Mouse (Mus musculus) ES-E14 (cell line): ENCODE measurements around the gene Gm6993. TPM values are rescaled to one million over a fixed set of nuclear protein-coding genes. Genes with fewer than 3 reads are reported as not detected.

ENCODE experiments used
- DNase-seq: peaks from one replicate; pipeline ENCODE4 v3.0.0-alpha.2; 2013; ENCODE audit warnings: low read depth, low spot score
- H3K27ac ChIP-seq: 2 replicates; pipeline ENCODE4 v1.5.1; 2012; ENCODE audit warnings: low read depth, mild to moderate bottlenecking, low read length, moderate library complexity, mixed read lengths; ENCODE audit not compliant: poor library complexity, insufficient read depth, severe bottlenecking
- H3K36me3 ChIP-seq: 2 replicates; pipeline ENCODE4 v1.6.1; 2012; ENCODE audit warnings: mild to moderate bottlenecking, low read length, moderate library complexity, mixed read lengths; ENCODE audit not compliant: control insufficient read depth, poor library complexity, insufficient read depth, severe bottlenecking
- H3K4me1 ChIP-seq, 2 experiments: fragments of 150-350 bp in 1 of 2; sonication (generic) in 1 of 2; 2 replicates each; pipeline ENCODE4 v1.6.1; 2012; ENCODE audit warnings: low read length in 2 of 2, mild to moderate bottlenecking in 1 of 2, mixed read lengths in 1 of 2; ENCODE audit not compliant: control insufficient read depth in 2 of 2, insufficient read depth in 2 of 2, poor library complexity in 1 of 2
- H3K4me3 ChIP-seq, 2 experiments: fragments of 150-350 bp in 1 of 2; sonication (generic) in 1 of 2; 2 replicates each; pipeline ENCODE4 v1.5.1; 2012; ENCODE audit warnings: low read length in 2 of 2, low read depth in 1 of 2, mild to moderate bottlenecking in 1 of 2, mixed read lengths in 1 of 2; ENCODE audit not compliant: insufficient read depth in 1 of 2, poor library complexity in 1 of 2, severe bottlenecking in 1 of 2
- H3K9ac ChIP-seq: 2 replicates; pipeline ENCODE4 v1.6.1; 2012; ENCODE audit warnings: low read depth, mild to moderate bottlenecking, low read length, mixed read lengths; ENCODE audit not compliant: poor library complexity, insufficient read depth, severe bottlenecking
- H3K9me3 ChIP-seq: fragments of 150-350 bp; sonication (generic); 2 replicates; pipeline ENCODE4 v1.6.1; 2012; ENCODE audit warnings: low read depth, mild to moderate bottlenecking, low read length; ENCODE audit not compliant: control insufficient read depth, insufficient read depth
- CHD2 ChIP-seq: IDR thresholded peaks from 2 replicates; pipeline ENCODE4 v1.6.1; 2014; ENCODE audit warnings: mild to moderate bottlenecking, low read depth, low read length, inconsistent platforms
- HCFC1 ChIP-seq: IDR thresholded peaks from 2 replicates; pipeline ENCODE4 v1.6.1; 2012; ENCODE audit warnings: low read length, inconsistent platforms, borderline replicate concordance; ENCODE audit not compliant: insufficient read depth
- MAFK ChIP-seq: IDR thresholded peaks from 2 replicates; pipeline ENCODE4 v1.6.1; 2014; ENCODE audit warnings: mild to moderate bottlenecking, low read depth, low read length, inconsistent platforms; ENCODE audit not compliant: insufficient read depth
- ZC3H11A ChIP-seq: IDR thresholded peaks from 2 replicates; pipeline ENCODE4 v1.6.1; 2012; ENCODE audit warnings: low read depth, mild to moderate bottlenecking, inconsistent platforms, low read length, borderline replicate concordance
- ZNF384 ChIP-seq: IDR thresholded peaks from 2 replicates; pipeline ENCODE4 v1.6.1; 2012; ENCODE audit warnings: low read depth, low read length, inconsistent platforms
- in situ Hi-C, 2 experiments: fragments of 600-800 bp; cut with MboI; formaldehyde crosslinking; loops; one replicate each; pipeline ENCODE4 v1.15.1; 2025; ENCODE audit warnings: low sequenced_read_pairs in 2 of 2, inconsistent platforms in 1 of 2; ENCODE audit not compliant: unreplicated experiment in 2 of 2
- total RNA-seq: library from RNA; depleted of rRNA; stranded (reverse); fragments of 300-350 nt; gene quantifications from 2 replicates; pipeline ENCODE4 v1.2.3, GENCODE M21; 2012

Gm6993 gene
- total RNA-seq, 1 experiment: not detected

GRCm38 (mm10) chr12:31248165-31248564 lies 7.6 kb downstream of the Gm6993 start:
- H3K4me3 ChIP-seq: no peak overlapping the region
- no peak overlapping the region for H3K27ac ChIP-seq
- H3K36me3 ChIP-seq: no peaks in the 10 kb centered on the region
- H3K4me1 ChIP-seq: peaks cover 0 to 9% of the 10 kb centered on the region in 2 experiments; a peak in 2 of 4 replicates
- no peak for DNase-seq
- H3K9ac ChIP-seq: no peak overlapping the region
- no peaks in the 10 kb centered on the region for H3K9me3 ChIP-seq
- in situ Hi-C loops: no loop called here
- TF ChIP-seq ZC3H11A: no peak
- no peak for TF ChIP-seq HCFC1
- TF ChIP-seq ZNF384: no peak
- no peak for TF ChIP-seq MAFK
- TF ChIP-seq CHD2: no peak

- in situ Hi-C loops: no loop called here
- Histone ChIP-seq H3K36me3 (no peaks in the 10 kb centered on the region), H3K9me3 (no peaks in the 10 kb centered on the region), H3K4me1 (peaks cover 0 to 9% of the 10 kb centered on the region in 2 experiments; a peak in 2 of 4 replicates), H3K9ac (no peak overlapping the region), H3K4me3 (no peak overlapping the region), H3K27ac (no peak overlapping the region)
- no peak for TF ChIP-seq MAFK
- no peak for TF ChIP-seq CHD2
- no peak for TF ChIP-seq ZNF384
- TF ChIP-seq HCFC1: no peak
- TF ChIP-seq ZC3H11A: no peak
- DNase-seq: no peak
Observed at GRCm38 (mm10) chr12:31248681-31249080, 8.1 kb downstream of the Gm6993 start.

GRCm38 (mm10) chr12:31252259-31252658 lies 11.7 kb downstream of the Gm6993 start:
- no peak overlapping the region for H3K9ac ChIP-seq
- no peak for DNase-seq
- H3K27ac ChIP-seq: no peak overlapping the region
- TF ChIP-seq ZC3H11A (no peak), HCFC1 (no peak)
- no peak overlapping the region for H3K4me3 ChIP-seq
- in situ Hi-C loops: no loop called here
- no peaks in the 10 kb centered on the region for H3K9me3 ChIP-seq
- no peaks in the 10 kb centered on the region for H3K36me3 ChIP-seq
- H3K4me1 ChIP-seq: peaks cover 0 to 7% of the 10 kb centered on the region in 2 experiments; a peak in 2 of 4 replicates

GRCm38 (mm10) chr12:31254978-31255377 lies 14.4 kb downstream of the Gm6993 start:
- H3K4me1 ChIP-seq: peaks cover 0 to 2% of the 10 kb centered on the region in 2 experiments; a peak in 2 of 4 replicates
- no peak overlapping the region for H3K27ac ChIP-seq
- H3K4me3 ChIP-seq: no peak overlapping the region
- in situ Hi-C loops: no loop called here
- no peaks in the 10 kb centered on the region for H3K36me3 ChIP-seq
- no peak overlapping the region for H3K9ac ChIP-seq
- H3K9me3 ChIP-seq: no peaks in the 10 kb centered on the region
- DNase-seq: no peak
- no peak for TF ChIP-seq CHD2
- no peak for TF ChIP-seq MAFK
- TF ChIP-seq ZC3H11A: no peak

GRCm38 (mm10) chr12:31256121-31256903 lies 15.7 kb downstream of the Gm6993 start:
- in situ Hi-C loops: no loop called here
- H3K4me3 ChIP-seq: no peak overlapping the region
- H3K27ac ChIP-seq: no peak overlapping the region
- H3K36me3 ChIP-seq: no peaks in the 10 kb centered on the region
- H3K9me3 ChIP-seq: no peaks in the 10 kb centered on the region
- DNase-seq: no peak
- no peak overlapping the region for H3K9ac ChIP-seq
- TF ChIP-seq CHD2 (no peak), ZNF384 (no peak), ZC3H11A (no peak), MAFK (no peak), HCFC1 (no peak)
- H3K4me1 ChIP-seq: peaks cover 2 to 3% of the 10 kb centered on the region in 2 experiments; a peak in 2 of 4 replicates
